Mouse (Mus musculus) CH12.LX (cell line): Measurements from ENCODE around the gene Cyp27b1. TPM values are rescaled to one million over a fixed set of nuclear protein-coding genes. Genes with fewer than 3 reads are reported as not detected.

Experiments
- DNase-seq: peaks from one replicate; pipeline ENCODE4 v3.0.0-alpha.2; 2013; ENCODE audit errors: extremely low read depth
- H3K27ac ChIP-seq: 2 replicates; pipeline ENCODE4 v1.5.1; 2012; ENCODE audit warnings: low read depth, mild to moderate bottlenecking, control low read depth, moderate library complexity; ENCODE audit not compliant: insufficient read depth
- H3K27me3 ChIP-seq: replicated peaks from 2 replicates; pipeline ENCODE3; 2012; ENCODE audit warnings: inconsistent platforms
- H3K36me3 ChIP-seq, 2 experiments: replicated peaks in 1 of 2; 2 replicates each; pipeline versions ENCODE3 to v1.6.1; 2012; ENCODE audit warnings: inconsistent platforms in 1 of 2, low read length in 1 of 2, mild to moderate bottlenecking in 1 of 2, mixed read lengths in 1 of 2, moderate library complexity in 1 of 2; ENCODE audit not compliant: control insufficient read depth in 1 of 2, insufficient read depth in 1 of 2
- H3K4me1 ChIP-seq, 2 experiments: 2 replicates each; pipeline ENCODE4 v1.6.1; 2012; ENCODE audit warnings: inconsistent platforms in 1 of 2, moderate library complexity in 1 of 2; ENCODE audit not compliant: insufficient read depth in 2 of 2, control insufficient read depth in 1 of 2
- H3K4me2 ChIP-seq: 2 replicates; pipeline ENCODE4 v1.6.1; 2012; ENCODE audit warnings: low read depth, mild to moderate bottlenecking, control low read depth; ENCODE audit not compliant: poor library complexity, insufficient read depth, severe bottlenecking
- H3K4me3 ChIP-seq, 3 experiments: fragments of 150-350 bp in 1 of 3; sonication (generic) in 1 of 3; replicated peaks in 1 of 3; 2 replicates each; pipeline versions ENCODE3 to v1.5.1; 2011 to 2012; ENCODE audit warnings: low read depth in 2 of 3, low read length in 2 of 3, mild to moderate bottlenecking in 2 of 3, moderate library complexity in 2 of 3, control low read depth in 1 of 3, improper control_type of control experiment in 1 of 3, inconsistent platforms in 1 of 3, mixed read lengths in 1 of 3; ENCODE audit not compliant: poor library complexity in 1 of 3
- H3K79me2 ChIP-seq: replicated peaks from 2 replicates; pipeline ENCODE4 v1.6.1; 2012; ENCODE audit warnings: mild to moderate bottlenecking, moderate library complexity; ENCODE audit not compliant: control insufficient read depth, poor library complexity, insufficient read depth, severe bottlenecking; ENCODE audit errors: extremely low read depth
- H3K9ac ChIP-seq: 2 replicates; pipeline ENCODE4 v1.6.1; 2012; ENCODE audit warnings: low read depth, mild to moderate bottlenecking, control low read depth, moderate library complexity; ENCODE audit not compliant: insufficient read depth
- H3K9me3 ChIP-seq: replicated peaks from 2 replicates; pipeline ENCODE3; 2012; ENCODE audit warnings: low read length, inconsistent platforms, mixed read lengths
- CHD1 ChIP-seq: IDR thresholded peaks from 2 replicates; pipeline ENCODE4 v1.6.1; 2012; ENCODE audit warnings: low read depth, low read length, improper control_type of control experiment, inconsistent platforms
- CTCF ChIP-seq, 2 experiments: IDR thresholded peaks in 1 of 2; conservative IDR thresholded peaks in 1 of 2; 2 replicates each; pipeline ENCODE4 v1.5.1; 2011 to 2012; ENCODE audit warnings: low read depth in 2 of 2, low read length in 2 of 2, improper control_type of control experiment in 1 of 2, inconsistent platforms in 1 of 2, mild to moderate bottlenecking in 1 of 2, moderate library complexity in 1 of 2
- E2F4 ChIP-seq: IDR thresholded peaks from 2 replicates; pipeline ENCODE4 v1.6.1; 2011; ENCODE audit warnings: low read depth, low read length, improper control_type of control experiment; ENCODE audit not compliant: insufficient replicate concordance
- EP300 ChIP-seq: IDR thresholded peaks from 2 replicates; pipeline ENCODE4 v1.6.1; 2011; ENCODE audit warnings: low read length, improper control_type of control experiment
- ETS1 ChIP-seq: conservative IDR thresholded peaks from 2 replicates; pipeline ENCODE4 v1.6.1; 2012; ENCODE audit warnings: low read depth, mild to moderate bottlenecking, inconsistent platforms, low read length, improper control_type of control experiment, moderate library complexity
- GABPA ChIP-seq: IDR thresholded peaks from 2 replicates; pipeline ENCODE4 v1.6.1; 2012; ENCODE audit warnings: low read depth, low read length, improper control_type of control experiment, inconsistent platforms; ENCODE audit not compliant: insufficient replicate concordance
- HCFC1 ChIP-seq: IDR thresholded peaks from 2 replicates; pipeline ENCODE4 v1.6.1; 2012; ENCODE audit warnings: low read depth, mild to moderate bottlenecking, inconsistent platforms, low read length, improper control_type of control experiment
- IRF4 ChIP-seq: IDR thresholded peaks from 2 replicates; pipeline ENCODE4 v1.6.1; 2014; ENCODE audit warnings: low read depth, mild to moderate bottlenecking, inconsistent platforms, low read length, improper control_type of control experiment
- JUN ChIP-seq: IDR thresholded peaks from 2 replicates; pipeline ENCODE4 v1.6.1; 2011; ENCODE audit warnings: low read depth, mild to moderate bottlenecking, low read length, improper control_type of control experiment, moderate library complexity; ENCODE audit not compliant: insufficient read depth
- JUND ChIP-seq: conservative IDR thresholded peaks from 2 replicates; pipeline ENCODE4 v1.6.1; 2011; ENCODE audit warnings: low read depth, low read length, improper control_type of control experiment
- KAT2A ChIP-seq: IDR thresholded peaks from 2 replicates; pipeline ENCODE4 v1.6.1; 2012; ENCODE audit warnings: low read length, improper control_type of control experiment, inconsistent platforms; ENCODE audit not compliant: insufficient replicate concordance
- MAZ ChIP-seq: IDR thresholded peaks from 2 replicates; pipeline ENCODE4 v1.6.1; 2012; ENCODE audit warnings: low read depth, mild to moderate bottlenecking, inconsistent platforms, low read length, improper control_type of control experiment, moderate library complexity
- MEF2A ChIP-seq: IDR thresholded peaks from 2 replicates; pipeline ENCODE4 v1.6.1; 2014; ENCODE audit warnings: low read depth, mild to moderate bottlenecking, inconsistent platforms, low read length, improper control_type of control experiment, borderline replicate concordance
- MYC ChIP-seq: IDR thresholded peaks from 2 replicates; pipeline ENCODE4 v1.6.1; 2011; ENCODE audit warnings: low read depth, mild to moderate bottlenecking, improper control_type of control experiment, low read length
- POLR2AphosphoS2 ChIP-seq: IDR thresholded peaks from 2 replicates; pipeline ENCODE4 v1.6.1; 2011; ENCODE audit warnings: low read depth, low read length, improper control_type of control experiment
- RAD21 ChIP-seq: IDR thresholded peaks from 2 replicates; pipeline ENCODE4 v1.6.1; 2011; ENCODE audit warnings: low read depth, mild to moderate bottlenecking, low read length, improper control_type of control experiment, moderate library complexity
- SIN3A ChIP-seq: IDR thresholded peaks from 2 replicates; pipeline ENCODE4 v1.6.1; 2012; ENCODE audit warnings: low read length, improper control_type of control experiment, inconsistent platforms
- SMC3 ChIP-seq: IDR thresholded peaks from 2 replicates; pipeline ENCODE4 v1.6.1; 2011; ENCODE audit warnings: low read depth, low read length, improper control_type of control experiment
- ZC3H11A ChIP-seq: IDR thresholded peaks from 2 replicates; pipeline ENCODE4 v1.6.1; 2012; ENCODE audit warnings: low read depth, mild to moderate bottlenecking, inconsistent platforms, low read length, improper control_type of control experiment
- ZMIZ1 ChIP-seq: IDR thresholded peaks from 2 replicates; pipeline ENCODE4 v1.6.1; 2012; ENCODE audit warnings: low read depth, mild to moderate bottlenecking, inconsistent platforms, low read length, improper control_type of control experiment
- dilution Hi-C: fragments of 300-500 bp; cut with MboI; formaldehyde crosslinking; loops from 2 replicates; pipeline ENCODE4 v1.14.3; 2020; ENCODE audit warnings: low sequenced_read_pairs; ENCODE audit not compliant: extremely low pct_unique_long_range_greater_than_20kb, extremely low pct_ligation_motif_present
- in situ Hi-C: fragments of 300-500 bp; cut with MboI; formaldehyde crosslinking; loops from 3 replicates; pipeline ENCODE4 v1.14.3; 2019; ENCODE audit warnings: low sequenced_read_pairs, low pct_ligation_motif_present, low pct_unique_long_range_greater_than_20kb, mixed read lengths
- polyA plus RNA-seq: library from polyadenylated mRNA; unstranded; fragments of >175 nt; gene quantifications from 2 replicates; pipeline ENCODE4 v1.2.1, GENCODE M21; 2012; ENCODE audit warnings: low read depth; ENCODE audit not compliant: insufficient read length
- total RNA-seq, 2 experiments: library from RNA; depleted of rRNA; stranded (reverse); fragments of 300-350 nt in 1 of 2; fragments of >200 nt in 1 of 2; gene quantifications; 2 replicates each; pipeline ENCODE4 v1.2.3; 2012 to 2014

Gene Cyp27b1
- total and polyA plus RNA-seq, 3 experiments = 0.32 to 1.4 (median 0.42) TPM

DNA sequence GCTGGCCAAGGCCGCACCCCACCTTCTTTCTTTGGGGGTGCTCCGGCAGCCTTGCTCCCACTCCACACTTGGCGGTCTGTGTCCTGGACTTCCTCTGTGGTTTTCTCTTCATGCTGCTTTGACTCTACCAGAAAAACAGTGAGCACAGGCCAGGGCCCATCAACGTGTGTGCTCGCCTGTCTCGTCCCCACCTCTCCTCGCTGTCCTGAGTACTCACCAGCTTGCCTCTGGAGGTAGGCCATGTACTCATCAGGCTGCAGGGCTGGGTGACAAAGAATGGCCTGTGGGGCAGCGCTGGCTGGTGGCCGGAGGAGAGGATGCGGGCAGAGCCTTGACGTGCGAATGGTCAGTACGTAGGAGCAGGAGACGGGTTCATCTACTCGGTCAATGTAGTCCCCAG is 51.8 kb downstream of the Cyp27b1 start:
- TF ChIP-seq RAD21 (no peak), GABPA (no peak), JUN (no peak), SMC3 (no peak), EP300 (no peak), E2F4 (no peak), SIN3A (no peak), ETS1 (no peak), POLR2AphosphoS2 (no peak), MYC (no peak), KAT2A (no peak), ZC3H11A (no peak), ZMIZ1 (no peak)
- TF ChIP-seq, all 38 proteins: peak for 0
- dilution Hi-C loops = no loop called here
- no peak overlapping the region for H3K4me2 ChIP-seq

GRCm38 (mm10) chr10:127100414-127100813 is 52.4 kb downstream of the Cyp27b1 start:
- no peaks in the 10 kb centered on the region for H3K79me2 ChIP-seq
- H3K4me2 ChIP-seq = no peak overlapping the region
- H3K36me3 ChIP-seq = peaks cover 58 to 81% of the 10 kb centered on the region in 2 experiments
- no peak overlapping the region for H3K27ac ChIP-seq
- no peaks in the 10 kb centered on the region for H3K27me3 ChIP-seq
- TF ChIP-seq MEF2A = no peak
- no peak for TF ChIP-seq MAZ
- no peak for TF ChIP-seq KAT2A
- no peak for TF ChIP-seq HCFC1
- no peak for TF ChIP-seq CHD1
- TF ChIP-seq IRF4 = no peak
- no peak for TF ChIP-seq JUND
- no peak for TF ChIP-seq CTCF (conservative IDR thresholded peaks at IDR 0.05 in 1 of 2, IDR thresholded peaks at IDR 0.05 in 1 of 2; ENCODE audit: low read depth in 2 of 2, low read length in 2 of 2)
- no peak overlapping the region for H3K4me3 ChIP-seq
- H3K9ac ChIP-seq = no peak overlapping the region
- in situ Hi-C loops = no loop called here
- DNase-seq = no peak
- dilution Hi-C loops = no loop called here
- H3K4me1 ChIP-seq = peaks cover 0 to 21% of the 10 kb centered on the region in 2 experiments; a peak in 2 of 4 replicates
- no peaks in the 10 kb centered on the region for H3K9me3 ChIP-seq

More for the DNA sequence above, 51.8 kb downstream of the Cyp27b1 start:
- H3K27me3 ChIP-seq = no peaks in the 10 kb centered on the region
- no peaks in the 10 kb centered on the region for H3K9me3 ChIP-seq
- DNase-seq = no peak
- no peaks in the 10 kb centered on the region for H3K79me2 ChIP-seq
- H3K36me3 ChIP-seq = peaks cover 61 to 81% of the 10 kb centered on the region in 2 experiments
- H3K4me1 ChIP-seq = peaks cover 0 to 21% of the 10 kb centered on the region in 2 experiments; a peak in 2 of 4 replicates
- no peak overlapping the region for H3K9ac ChIP-seq
- in situ Hi-C loops = no loop called here
- H3K4me3 ChIP-seq = no peak overlapping the region
- no peak overlapping the region for H3K27ac ChIP-seq
